Mouse (Mus musculus): ENCODE results near the gene Emc10. TPM values are rescaled to one million over a fixed set of nuclear protein-coding genes. Genes with fewer than 3 reads are reported as not detected.

The Emc10 gene
- polyA plus RNA-seq, 1 experiment, result 111 TPM

GRCm38 (mm10) chr7:44466888-44467311, 29.4 kb downstream of the Emc10 start:
- TF ChIP-seq POLR2A (IDR thresholded peaks at IDR 0.05; ENCODE audit: low read depth, low read length) (no peak), CTCF (IDR thresholded peaks at IDR 0.05; ENCODE audit: borderline replicate concordance, insufficient read depth, low read length) (no peak)
- no peak overlapping the region for H3K27ac ChIP-seq (ENCODE audit: insufficient read depth, low read length)

GRCm38 (mm10) chr7:44466006-44466887, 30.1 kb downstream of the Emc10 start:
- Histone ChIP-seq H3K4me3 (ENCODE audit: insufficient read depth, low read length) (no peak overlapping the region), H3K4me1 (ENCODE audit: control insufficient read depth, insufficient read depth, low read length) (no peaks in the 10 kb centered on the region), H3K27ac (ENCODE audit: insufficient read depth, low read length) (no peak overlapping the region)
- no peak for TF ChIP-seq POLR2A (IDR thresholded peaks at IDR 0.05; ENCODE audit: low read depth, low read length)
- TF ChIP-seq CTCF (IDR thresholded peaks at IDR 0.05; ENCODE audit: borderline replicate concordance, insufficient read depth, low read length), result no peak

More at GRCm38 (mm10) chr7:44466888-44467311, 29.4 kb downstream of the Emc10 start:
- H3K4me1 ChIP-seq (ENCODE audit: control insufficient read depth, insufficient read depth, low read length), result no peaks in the 10 kb centered on the region
- H3K4me3 ChIP-seq (ENCODE audit: insufficient read depth, low read length), result no peak overlapping the region

GRCm38 (mm10) chr7:44465111-44465510, 31.2 kb downstream of the Emc10 start, which contains the start of gene Aspdh:
Gene Aspdh (plus strand): TSS chr7:44465391.
- Histone ChIP-seq H3K4me3 (ENCODE audit: insufficient read depth, low read length) (no peak within 1 kb of the TSS), H3K27ac (ENCODE audit: insufficient read depth, low read length) (no peak within 1 kb of the TSS), H3K4me1 (ENCODE audit: control insufficient read depth, insufficient read depth, low read length) (no peaks in the 10 kb centered on the region)
- TF ChIP-seq CTCF (IDR thresholded peaks at IDR 0.05; ENCODE audit: borderline replicate concordance, insufficient read depth, low read length) (no peak), POLR2A (IDR thresholded peaks at IDR 0.05; ENCODE audit: low read depth, low read length) (no peak)

GRCm38 (mm10) chr7:44464511-44464910, 31.8 kb downstream of the Emc10 start:
- TF ChIP-seq POLR2A (IDR thresholded peaks at IDR 0.05; ENCODE audit: low read depth, low read length), result no peak
- Histone ChIP-seq H3K27ac (ENCODE audit: insufficient read depth, low read length) (no peak overlapping the region), H3K4me1 (ENCODE audit: control insufficient read depth, insufficient read depth, low read length) (no peaks in the 10 kb centered on the region), H3K4me3 (ENCODE audit: insufficient read depth, low read length) (no peak overlapping the region)

- no peaks in the 10 kb centered on the region for H3K4me1 ChIP-seq (ENCODE audit: control insufficient read depth, insufficient read depth, low read length)
- no peak overlapping the region for H3K27ac ChIP-seq (ENCODE audit: insufficient read depth, low read length)
- H3K4me3 ChIP-seq (ENCODE audit: insufficient read depth, low read length), result no peak overlapping the region
- TF ChIP-seq POLR2A (IDR thresholded peaks at IDR 0.05; ENCODE audit: low read depth, low read length) (no peak), CTCF (IDR thresholded peaks at IDR 0.05; ENCODE audit: borderline replicate concordance, insufficient read depth, low read length) (no peak)
These were observed 32.6 kb downstream of the Emc10 start for GRCm38 (mm10) chr7:44463556-44464225.

- no peak overlapping the region for H3K27ac ChIP-seq (ENCODE audit: insufficient read depth, low read length)
- no peaks in the 10 kb centered on the region for H3K4me1 ChIP-seq (ENCODE audit: control insufficient read depth, insufficient read depth, low read length)
- H3K4me3 ChIP-seq (ENCODE audit: insufficient read depth, low read length), result no peak overlapping the region
- TF ChIP-seq POLR2A (IDR thresholded peaks at IDR 0.05; ENCODE audit: low read depth, low read length) (no peak), CTCF (IDR thresholded peaks at IDR 0.05; ENCODE audit: borderline replicate concordance, insufficient read depth, low read length) (no peak)
These were observed 33.3 kb downstream of the Emc10 start for GRCm38 (mm10) chr7:44463056-44463425.

- no peak for TF ChIP-seq CTCF (IDR thresholded peaks at IDR 0.05; ENCODE audit: borderline replicate concordance, insufficient read depth, low read length)
- H3K4me3 ChIP-seq (ENCODE audit: insufficient read depth, low read length), result no peak overlapping the region
- H3K27ac ChIP-seq (ENCODE audit: insufficient read depth, low read length), result no peak overlapping the region
- H3K4me1 ChIP-seq (ENCODE audit: control insufficient read depth, insufficient read depth, low read length), result no peaks in the 10 kb centered on the region
These were observed 33.9 kb downstream of the Emc10 start for GRCm38 (mm10) chr7:44462218-44463055.

GRCm38 (mm10) chr7:44461503-44462217, 34.7 kb downstream of the Emc10 start:
- Histone ChIP-seq H3K4me3 (ENCODE audit: insufficient read depth, low read length) (no peak overlapping the region), H3K4me1 (ENCODE audit: control insufficient read depth, insufficient read depth, low read length) (no peaks in the 10 kb centered on the region), H3K27ac (ENCODE audit: insufficient read depth, low read length) (no peak overlapping the region)
- TF ChIP-seq CTCF (IDR thresholded peaks at IDR 0.05; ENCODE audit: borderline replicate concordance, insufficient read depth, low read length) (no peak), POLR2A (IDR thresholded peaks at IDR 0.05; ENCODE audit: low read depth, low read length) (no peak)

Measured in embryonic fibroblast, embryonic 13.5 days (primary cell).